Mouse (Mus musculus): ENCODE data around the gene Nudt8.
"Not testable (repeated sequence)": the region's sequence is repeated elsewhere in the genome, so short reads cannot be mapped to it uniquely, and the experiment has no call there.

Nudt8 gene

DNA sequence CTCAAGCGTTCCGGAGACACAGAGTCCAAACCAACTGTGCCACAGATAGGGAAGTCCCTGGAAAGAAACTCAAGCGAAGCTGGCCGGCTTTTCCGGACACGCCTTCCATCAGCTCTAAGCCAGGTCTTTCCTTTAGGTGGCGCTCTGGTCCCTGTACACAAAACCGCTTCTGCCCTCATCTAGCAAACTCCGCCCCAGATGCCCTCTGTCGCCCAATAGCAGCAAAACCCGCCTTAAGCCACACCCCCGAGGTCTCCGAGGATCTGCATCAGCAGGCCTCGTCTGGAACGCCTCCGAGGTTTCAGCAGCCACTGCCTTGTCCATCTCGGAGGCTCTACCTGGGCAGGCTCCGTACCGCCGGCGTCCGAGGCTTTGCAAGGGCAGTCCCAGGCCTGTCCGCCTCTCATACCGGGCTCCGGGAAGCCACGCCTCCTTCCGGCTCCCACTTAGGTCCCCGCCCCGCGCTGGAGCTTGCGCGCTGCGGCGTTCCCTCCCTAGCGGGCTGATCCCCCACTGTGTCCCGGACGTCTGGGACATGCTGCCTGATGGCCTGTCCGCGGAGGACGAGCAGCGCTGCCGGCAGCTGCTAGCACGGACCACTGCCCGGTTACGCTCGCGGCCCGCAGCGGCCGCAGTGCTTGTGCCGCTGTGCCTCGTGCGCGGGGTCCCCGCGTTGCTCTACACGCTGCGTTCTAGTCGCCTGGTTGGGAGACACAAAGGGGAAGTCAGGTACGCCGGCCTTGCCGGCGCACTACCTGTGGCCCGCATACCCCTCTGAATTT is at the start of gene Nudt8, which contains the start of gene Gm49405:
Gene Nudt8, plus strand, starts transcription at position 462 of the 782 bp plus-strand sequence.
Gene Gm49405, plus strand, starts transcription at position 508 of the 782 bp plus-strand sequence.
- Histone ChIP-seq H3K27me3 (ENCODE audit: control insufficient read depth, insufficient read depth, low read length, poor library complexity, severe bottlenecking) (no peaks in the 10 kb centered on the region), H3K36me3 (ENCODE audit: control insufficient read depth, insufficient read depth, low read length, poor library complexity, severe bottlenecking) (no peaks in the 10 kb centered on the region)
- peak; percentile 98 for DNase-seq (ENCODE audit: low read depth, low spot score)

DNA sequence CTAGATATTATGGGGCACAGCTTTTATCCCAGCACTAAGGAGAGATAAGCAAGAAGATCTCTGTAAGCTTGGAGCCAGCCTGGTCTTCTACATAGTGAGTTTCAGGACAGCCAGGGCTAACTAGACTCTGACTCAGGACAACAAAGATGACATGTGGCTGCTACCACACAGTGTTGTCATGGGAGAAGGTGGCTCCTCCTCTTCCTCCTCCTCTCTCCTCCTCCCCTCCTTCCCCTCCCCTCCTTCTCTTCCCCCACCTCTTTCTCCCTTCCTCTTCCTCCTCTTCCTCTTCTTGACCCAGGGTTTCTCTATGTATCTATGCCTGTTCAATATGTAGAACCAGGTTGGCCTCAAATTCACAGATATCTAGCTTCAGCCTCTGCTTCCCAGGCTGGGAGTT is 48.9 kb upstream of the Nudt8 start:
- Histone ChIP-seq H3K36me3 (ENCODE audit: control insufficient read depth, insufficient read depth, low read length, poor library complexity, severe bottlenecking) (peaks cover 33% of the 10 kb centered on the region), H3K27me3 (ENCODE audit: control insufficient read depth, insufficient read depth, low read length, poor library complexity, severe bottlenecking) (no peaks in the 10 kb centered on the region)
- DNase-seq (ENCODE audit: low read depth, low spot score), result peak; percentile 31

DNA sequence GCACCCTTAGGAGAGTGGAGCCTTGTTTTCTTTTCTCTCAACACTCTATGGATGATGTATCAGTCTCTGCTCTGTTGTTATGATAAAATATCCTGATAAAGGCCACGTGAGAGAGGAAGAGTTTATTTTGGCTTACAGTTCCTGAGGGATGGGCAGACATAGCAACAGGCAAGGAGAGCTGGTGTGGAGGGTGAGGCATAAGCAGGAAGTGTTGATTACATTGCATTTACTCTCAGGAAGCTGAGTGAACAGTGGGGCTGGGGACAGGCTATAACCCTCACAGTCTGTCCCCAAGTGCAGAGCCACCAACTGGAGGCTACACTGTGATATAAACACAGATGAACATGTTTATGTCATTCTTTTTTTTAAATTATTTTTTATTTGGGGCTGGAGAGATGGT is 48.3 kb upstream of the Nudt8 start:
- no peak for DNase-seq (ENCODE audit: low read depth, low spot score)
- no peaks in the 10 kb centered on the region for H3K27me3 ChIP-seq (ENCODE audit: control insufficient read depth, insufficient read depth, low read length, poor library complexity, severe bottlenecking)
- peaks cover 26% of the 10 kb centered on the region for H3K36me3 ChIP-seq (ENCODE audit: control insufficient read depth, insufficient read depth, low read length, poor library complexity, severe bottlenecking)

DNA sequence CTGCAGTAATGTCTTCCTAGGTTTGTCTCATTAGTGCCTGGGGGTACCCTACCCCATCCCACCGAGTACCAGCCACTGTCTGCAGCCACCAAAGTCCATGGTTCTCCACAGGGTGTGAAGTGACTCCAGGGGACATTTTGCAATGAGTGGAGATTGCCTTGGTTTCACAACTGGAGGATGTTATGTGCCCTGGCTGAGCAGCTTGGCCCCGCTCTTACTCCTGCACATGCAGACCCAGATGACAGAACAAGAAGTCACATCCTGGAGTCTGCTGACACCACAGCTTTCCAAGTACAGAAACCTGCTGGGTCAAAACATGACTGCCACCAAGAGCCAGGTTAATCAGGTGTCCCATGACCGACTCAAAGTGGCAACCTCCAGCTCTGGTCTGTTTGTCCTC is 45.3 kb upstream of the Nudt8 start:
- DNase-seq (ENCODE audit: low read depth, low spot score), result no peak
- H3K36me3 ChIP-seq (ENCODE audit: control insufficient read depth, insufficient read depth, low read length, poor library complexity, severe bottlenecking), result peaks cover 2% of the 10 kb centered on the region; the same call in 1 of the 2 replicates
- no peaks in the 10 kb centered on the region for H3K27me3 ChIP-seq (ENCODE audit: control insufficient read depth, insufficient read depth, low read length, poor library complexity, severe bottlenecking)

DNA sequence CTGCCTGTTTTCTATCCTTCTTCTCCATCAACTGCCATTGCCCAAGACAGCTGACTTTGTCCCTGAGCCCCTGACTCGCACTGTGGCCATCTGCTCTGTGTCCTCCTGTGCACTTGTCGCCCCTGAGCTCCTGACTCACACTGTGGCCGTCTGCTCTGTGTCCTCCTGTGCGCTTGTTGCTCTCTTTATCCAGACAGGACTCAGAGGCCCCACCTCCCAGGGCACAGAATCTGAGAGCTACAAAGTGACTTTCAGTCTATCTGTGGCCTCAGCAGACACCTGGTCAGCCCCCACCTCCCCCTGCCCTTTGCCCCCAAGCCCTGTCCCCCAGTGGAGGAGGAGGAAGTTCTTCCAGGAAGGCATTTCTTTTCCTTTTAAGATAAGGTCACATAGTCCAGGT is 44.6 kb upstream of the Nudt8 start:
- no peaks in the 10 kb centered on the region for H3K27me3 ChIP-seq (ENCODE audit: control insufficient read depth, insufficient read depth, low read length, poor library complexity, severe bottlenecking)
- no peak for DNase-seq (ENCODE audit: low read depth, low spot score)
- H3K36me3 ChIP-seq (ENCODE audit: control insufficient read depth, insufficient read depth, low read length, poor library complexity, severe bottlenecking), result peaks cover 2% of the 10 kb centered on the region; the same call in 1 of the 2 replicates

DNA sequence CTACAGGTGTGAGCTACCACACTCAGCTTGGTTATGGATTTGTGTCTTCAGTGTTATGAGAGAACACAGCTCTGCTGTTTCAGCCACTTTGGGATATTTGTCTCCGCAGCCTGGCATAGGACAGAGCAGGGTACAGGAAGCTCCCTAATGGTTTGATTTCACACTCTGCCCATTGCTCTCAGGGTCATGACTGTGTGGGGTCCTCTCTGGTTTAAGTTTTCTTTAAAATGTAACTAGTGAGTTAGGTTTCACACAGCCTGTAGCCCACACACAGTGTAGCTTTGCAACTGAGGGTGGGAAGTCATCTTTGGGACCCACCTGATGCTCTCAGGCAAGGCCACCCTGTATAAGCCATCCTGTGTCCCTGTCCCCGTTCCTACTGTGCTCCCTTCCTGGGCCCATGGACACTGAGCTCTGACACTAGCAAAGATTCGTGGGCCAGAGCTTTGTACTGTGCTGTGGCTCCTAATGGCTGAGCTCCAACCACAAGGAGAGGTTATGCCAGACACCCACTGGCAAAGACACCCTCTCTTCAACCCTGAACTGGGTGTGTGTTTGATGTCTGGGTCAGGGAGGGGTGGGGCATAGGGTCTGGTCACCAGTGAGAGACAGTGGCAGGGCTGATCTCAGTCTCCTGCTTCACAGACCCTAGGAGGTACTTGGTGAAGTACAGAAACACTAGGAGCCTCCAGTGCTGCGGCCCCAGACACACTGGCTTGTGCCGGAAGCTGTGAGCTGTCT is 42.9 kb upstream of the Nudt8 start:
- H3K36me3 ChIP-seq (ENCODE audit: control insufficient read depth, insufficient read depth, low read length, poor library complexity, severe bottlenecking); H3K27me3 ChIP-seq (ENCODE audit: control insufficient read depth, insufficient read depth, low read length, poor library complexity, severe bottlenecking); DNase-seq (ENCODE audit: low read depth, low spot score): not testable (repeated sequence)

DNA sequence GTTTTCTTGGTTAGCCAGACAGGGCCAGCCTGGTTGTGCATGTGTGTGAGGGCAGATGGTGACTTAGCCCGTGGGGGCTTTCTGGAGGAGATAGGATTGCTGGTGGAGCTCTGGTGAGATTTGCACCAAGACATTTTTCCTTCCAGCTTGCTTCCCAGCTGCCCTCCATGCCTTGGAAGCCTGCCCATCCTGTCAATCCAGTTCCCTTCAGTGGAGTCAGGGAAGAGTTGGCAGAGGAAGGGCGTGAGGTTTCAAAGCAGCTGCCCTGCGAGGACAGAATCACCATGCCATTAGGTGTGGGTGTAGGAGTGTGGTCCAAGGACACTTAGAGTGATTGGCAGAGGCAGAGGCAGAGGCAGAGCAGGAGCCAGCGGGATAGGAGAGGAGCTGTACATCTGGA is 41.9 kb upstream of the Nudt8 start, which contains the start of gene Aldh3b3:
Gene Aldh3b3, plus strand, starts transcription at position 176 of the 400 bp plus-strand sequence.
- no peak for DNase-seq (ENCODE audit: low read depth, low spot score)
- Histone ChIP-seq H3K27me3 (ENCODE audit: control insufficient read depth, insufficient read depth, low read length, poor library complexity, severe bottlenecking) (no peaks in the 10 kb centered on the region), H3K36me3 (ENCODE audit: control insufficient read depth, insufficient read depth, low read length, poor library complexity, severe bottlenecking) (no peaks in the 10 kb centered on the region)

DNA sequence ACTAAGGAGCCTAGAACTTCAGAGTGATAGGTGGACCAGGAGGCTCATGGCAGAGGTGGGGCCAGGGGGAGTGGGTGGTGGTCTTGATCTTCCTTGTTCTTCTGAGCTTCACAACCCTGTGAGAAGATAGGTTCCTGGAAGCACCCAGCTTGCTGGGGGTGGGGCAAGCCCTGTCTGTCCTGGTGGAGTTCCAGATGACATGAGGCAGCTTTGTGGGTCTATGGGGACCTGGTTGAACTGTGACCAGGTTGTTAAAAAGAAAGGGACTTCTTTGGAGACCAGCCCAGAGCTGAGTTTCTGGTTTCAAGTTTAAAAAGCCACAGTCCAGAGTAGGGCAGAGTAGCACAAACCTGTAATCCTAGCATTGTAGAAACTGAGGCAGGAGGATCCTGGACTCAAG is 41.4 kb upstream of the Nudt8 start:
- no peak for DNase-seq (ENCODE audit: low read depth, low spot score)
- Histone ChIP-seq H3K36me3 (ENCODE audit: control insufficient read depth, insufficient read depth, low read length, poor library complexity, severe bottlenecking) (no peaks in the 10 kb centered on the region), H3K27me3 (ENCODE audit: control insufficient read depth, insufficient read depth, low read length, poor library complexity, severe bottlenecking) (no peaks in the 10 kb centered on the region)

DNA sequence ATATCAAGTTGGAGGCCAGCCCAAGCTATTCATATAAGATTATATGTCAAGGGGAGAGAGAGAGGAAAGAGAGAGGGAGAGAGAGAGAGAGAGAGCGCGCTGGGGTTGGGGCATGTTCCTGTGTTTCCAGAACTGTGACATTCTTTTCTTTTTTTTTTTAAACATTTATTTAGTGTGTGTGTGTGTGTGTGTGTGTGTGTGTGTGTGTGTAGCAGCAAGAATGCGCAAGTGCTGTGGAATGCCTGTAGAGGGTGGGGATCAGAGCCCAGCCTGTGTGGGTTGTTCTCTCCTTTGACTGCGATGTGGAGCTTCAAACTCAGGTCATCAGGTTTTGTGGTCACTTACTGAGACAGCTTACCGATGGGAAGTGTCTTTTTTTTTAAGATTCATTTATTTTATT is 40.2 kb upstream of the Nudt8 start:
- H3K27me3 ChIP-seq (ENCODE audit: control insufficient read depth, insufficient read depth, low read length, poor library complexity, severe bottlenecking), result no peaks in the 10 kb centered on the region
- DNase-seq (ENCODE audit: low read depth, low spot score), result no peak

DNA sequence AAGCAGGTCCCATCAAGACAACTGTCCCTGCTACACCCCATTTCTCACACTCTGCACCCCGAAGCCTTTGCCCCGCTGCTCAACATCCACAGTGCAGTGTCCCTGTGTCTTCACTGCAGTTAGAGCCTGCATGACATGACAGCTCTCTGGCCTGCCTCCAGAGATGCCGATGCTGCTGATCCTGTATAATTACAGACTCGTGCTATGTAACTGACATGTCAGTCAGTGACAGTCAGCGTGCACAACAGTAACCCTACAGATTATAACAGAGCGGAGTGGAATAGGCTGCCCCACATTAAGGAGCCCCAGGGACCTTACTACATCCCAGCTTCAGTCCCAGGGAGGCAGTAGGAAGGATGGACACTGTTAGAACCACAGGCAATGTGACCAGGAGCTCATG is 38.6 kb upstream of the Nudt8 start:
- not testable (repeated sequence) for DNase-seq (ENCODE audit: low read depth, low spot score); H3K36me3 ChIP-seq (ENCODE audit: control insufficient read depth, insufficient read depth, low read length, poor library complexity, severe bottlenecking); H3K27me3 ChIP-seq (ENCODE audit: control insufficient read depth, insufficient read depth, low read length, poor library complexity, severe bottlenecking)

More for the DNA sequence above, 40.2 kb upstream of the Nudt8 start:
- no peaks in the 10 kb centered on the region for H3K36me3 ChIP-seq (ENCODE audit: control insufficient read depth, insufficient read depth, low read length, poor library complexity, severe bottlenecking)

DNA sequence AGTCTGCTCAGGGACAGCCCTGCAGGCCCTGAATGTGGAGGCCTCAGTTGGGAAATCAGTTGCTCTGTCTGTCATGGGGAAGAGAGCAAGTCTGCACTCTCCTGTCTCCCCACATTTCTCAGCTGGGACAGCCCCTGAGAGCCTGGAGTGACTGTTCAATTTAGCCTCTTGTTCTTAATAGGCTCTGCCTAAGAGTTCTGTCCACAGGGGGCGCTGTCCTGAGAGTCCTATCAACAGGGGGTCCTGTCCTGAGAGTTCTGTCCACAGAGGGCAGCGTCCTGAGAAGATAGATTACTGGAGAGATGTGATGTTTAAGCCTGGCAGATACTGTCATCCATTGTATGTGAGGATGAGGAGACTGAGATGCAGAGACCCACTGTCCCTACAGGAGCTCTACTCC is 37.9 kb upstream of the Nudt8 start:
- Histone ChIP-seq H3K36me3 (ENCODE audit: control insufficient read depth, insufficient read depth, low read length, poor library complexity, severe bottlenecking) (no peaks in the 10 kb centered on the region), H3K27me3 (ENCODE audit: control insufficient read depth, insufficient read depth, low read length, poor library complexity, severe bottlenecking) (no peaks in the 10 kb centered on the region)
- peak; percentile 53 for DNase-seq (ENCODE audit: low read depth, low spot score)

DNA sequence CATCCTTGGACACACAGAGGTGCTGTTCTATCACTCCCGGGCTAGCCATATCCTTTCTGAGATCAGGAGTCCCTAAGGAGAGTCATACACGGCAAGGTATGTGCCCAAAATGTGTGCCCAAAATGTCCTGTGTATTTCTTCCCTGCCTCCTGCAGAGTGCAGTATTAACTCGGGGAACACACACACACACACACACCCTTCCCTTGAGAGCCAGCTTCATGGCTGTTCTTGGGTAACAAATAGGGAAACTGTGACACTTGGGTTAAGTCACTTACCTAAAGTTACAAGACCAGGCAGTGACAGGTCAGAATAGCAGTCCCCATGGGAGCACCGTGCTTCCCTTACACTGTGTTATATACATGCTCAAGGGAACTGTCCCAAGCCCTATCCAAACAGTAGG is 36.4 kb upstream of the Nudt8 start:
- no peaks in the 10 kb centered on the region for H3K27me3 ChIP-seq (ENCODE audit: control insufficient read depth, insufficient read depth, low read length, poor library complexity, severe bottlenecking)
- H3K36me3 ChIP-seq (ENCODE audit: control insufficient read depth, insufficient read depth, low read length, poor library complexity, severe bottlenecking), result no peaks in the 10 kb centered on the region

DNA sequence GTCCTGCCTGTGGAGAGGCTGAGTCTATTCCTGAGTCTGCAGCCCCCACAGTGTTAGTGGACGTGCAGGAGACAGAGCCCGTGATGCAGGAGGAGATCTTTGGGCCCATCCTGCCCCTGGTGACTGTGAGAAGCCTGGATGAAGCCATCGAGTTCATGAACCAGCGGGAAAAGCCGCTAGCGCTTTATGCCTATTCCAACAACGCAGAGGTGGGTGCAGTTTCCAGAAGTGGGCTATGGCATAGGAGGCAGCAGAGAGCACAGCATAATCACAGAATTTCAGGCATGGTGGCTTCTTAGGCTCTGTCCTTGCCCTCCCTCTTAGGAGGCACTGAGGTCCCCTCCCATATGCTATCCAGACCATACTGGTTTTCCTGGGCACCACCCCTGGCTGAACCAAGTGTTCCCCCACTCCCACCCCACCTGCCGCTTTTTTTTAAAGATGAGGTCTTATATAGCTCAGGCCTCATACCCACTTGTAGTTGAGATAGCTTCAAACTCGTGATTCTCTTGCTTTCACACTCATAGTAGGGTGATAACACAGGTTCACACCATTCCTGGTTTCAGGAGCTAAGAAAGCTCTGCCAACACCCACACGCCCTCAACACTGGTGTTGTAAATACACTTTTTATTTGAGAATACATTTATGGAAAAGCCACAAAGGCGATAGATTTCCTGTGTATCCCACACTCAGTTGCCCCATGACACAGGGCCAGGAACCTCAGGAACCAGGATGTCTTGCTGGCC is 33.9 kb upstream of the Nudt8 start:
- DNase-seq (ENCODE audit: low read depth, low spot score), result no peak
- Histone ChIP-seq H3K36me3 (ENCODE audit: control insufficient read depth, insufficient read depth, low read length, poor library complexity, severe bottlenecking) (no peaks in the 10 kb centered on the region), H3K27me3 (ENCODE audit: control insufficient read depth, insufficient read depth, low read length, poor library complexity, severe bottlenecking) (no peaks in the 10 kb centered on the region)

More for the DNA sequence above, 36.4 kb upstream of the Nudt8 start:
- DNase-seq (ENCODE audit: low read depth, low spot score), result no peak

DNA sequence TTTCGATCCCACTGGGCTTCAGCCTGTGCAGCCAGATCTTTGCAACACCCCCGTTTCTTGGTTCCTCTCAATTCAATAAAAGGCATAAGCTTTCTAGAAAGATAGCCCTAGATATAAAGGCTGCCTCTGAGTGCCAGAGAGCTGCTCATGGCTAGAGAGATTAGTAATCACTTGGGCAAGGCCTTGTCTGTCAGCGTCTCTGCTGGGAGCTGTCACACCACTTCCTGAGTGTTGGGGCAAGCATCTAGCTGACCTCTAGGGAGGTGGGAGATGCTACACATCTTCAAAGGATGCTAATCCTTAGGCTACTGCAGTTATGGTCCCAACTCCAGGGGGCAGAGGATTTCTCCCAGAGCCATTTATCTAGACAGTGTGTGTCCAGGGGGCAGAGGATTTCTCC is 33.1 kb upstream of the Nudt8 start:
- H3K27me3 ChIP-seq (ENCODE audit: control insufficient read depth, insufficient read depth, low read length, poor library complexity, severe bottlenecking), result no peaks in the 10 kb centered on the region
- no peaks in the 10 kb centered on the region for H3K36me3 ChIP-seq (ENCODE audit: control insufficient read depth, insufficient read depth, low read length, poor library complexity, severe bottlenecking)
- no peak for DNase-seq (ENCODE audit: low read depth, low spot score)

DNA sequence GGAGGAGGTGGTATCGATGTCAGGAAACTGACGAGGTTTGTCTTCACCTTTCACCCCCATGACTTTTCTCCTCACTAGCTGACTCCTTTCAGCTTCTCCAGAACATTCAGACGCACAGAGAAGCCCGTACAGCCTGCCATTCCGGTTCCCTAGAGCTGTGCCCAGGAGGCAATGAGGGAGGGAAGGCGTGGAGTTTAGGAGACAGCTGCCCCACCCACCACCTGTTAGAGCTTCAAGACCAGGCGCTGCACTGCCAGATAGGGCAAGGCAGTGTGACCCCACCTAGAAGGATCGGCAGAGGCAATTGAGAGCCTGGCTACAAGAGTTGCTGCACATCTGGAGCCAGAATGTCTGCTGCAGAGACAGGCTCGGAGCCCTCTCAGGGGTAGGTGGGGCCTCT is 28.2 kb upstream of the Nudt8 start, which contains the start of gene Aldh3b2:
Gene Aldh3b2, plus strand, starts transcription at position 100 of the 400 bp plus-strand sequence.
- Histone ChIP-seq H3K36me3 (ENCODE audit: control insufficient read depth, insufficient read depth, low read length, poor library complexity, severe bottlenecking) (no peaks in the 10 kb centered on the region), H3K27me3 (ENCODE audit: control insufficient read depth, insufficient read depth, low read length, poor library complexity, severe bottlenecking) (no peaks in the 10 kb centered on the region)
- DNase-seq (ENCODE audit: low read depth, low spot score), result no peak
